Mouse (Mus musculus): ENCODE data around the gene Il17ra. TPM values are rescaled to one million over a fixed set of nuclear protein-coding genes. Genes with fewer than 3 reads are reported as not detected.

Il17ra gene
- polyA plus RNA-seq, 1 experiment from 2014 or later: 3.5 TPM

DNA sequence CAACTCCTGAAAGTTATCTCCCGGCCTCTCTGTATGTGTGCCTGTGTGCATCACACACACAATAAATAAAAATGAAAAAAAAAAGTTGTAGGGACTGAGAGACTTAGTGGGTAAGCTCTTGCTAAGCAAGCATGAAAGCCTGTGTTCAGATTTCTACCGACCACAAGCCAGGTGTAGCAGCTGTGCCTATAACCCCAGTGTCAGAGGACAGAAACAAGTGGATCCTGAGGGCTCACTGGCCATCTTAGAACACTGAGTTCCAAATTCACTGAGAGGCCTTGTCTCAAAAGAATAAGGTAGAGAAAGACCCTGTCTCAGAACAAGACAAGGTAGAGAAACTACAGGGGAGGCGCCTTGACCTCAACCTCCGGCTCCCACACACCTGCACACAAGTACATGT lies 5.2 kb downstream of the Il17ra start:
- DNase-seq (ENCODE audit: low spot score) (no peak), ATAC-seq (ENCODE audit: low FRiP score, low TSS enrichment) (no peak)
- Histone ChIP-seq H3K27ac (replicated peaks) (no peak overlapping the region), H3K4me2 (replicated peaks; ENCODE audit: low read depth) (no peak overlapping the region), H3K36me3 (ENCODE audit: control insufficient read depth, insufficient read depth, low read length) (no peaks in the 10 kb centered on the region), H3K4me1 (replicated peaks; ENCODE audit: control insufficient read depth, insufficient read depth) (no peaks in the 10 kb centered on the region), H3K27me3 (ENCODE audit: control insufficient read depth, insufficient read depth, low read length) (peaks cover 2% of the 10 kb centered on the region; the same call in 1 of the 2 replicates), H3K9ac (ENCODE audit: low read length) (no peak overlapping the region), H3K4me3 (ENCODE audit: low read depth, low read length) (no peak overlapping the region), H3K9me3 (ENCODE audit: control insufficient read depth, low read length) (no peaks in the 10 kb centered on the region)
- no peak for TF ChIP-seq EP300 (optimal IDR thresholded peaks at IDR 0.05)
- TF ChIP-seq CTCF (IDR thresholded peaks at IDR 0.05; ENCODE audit: low read depth): no peak
- WGBS: 88% methylated on average over 4 of the region's 4 CpGs

DNA sequence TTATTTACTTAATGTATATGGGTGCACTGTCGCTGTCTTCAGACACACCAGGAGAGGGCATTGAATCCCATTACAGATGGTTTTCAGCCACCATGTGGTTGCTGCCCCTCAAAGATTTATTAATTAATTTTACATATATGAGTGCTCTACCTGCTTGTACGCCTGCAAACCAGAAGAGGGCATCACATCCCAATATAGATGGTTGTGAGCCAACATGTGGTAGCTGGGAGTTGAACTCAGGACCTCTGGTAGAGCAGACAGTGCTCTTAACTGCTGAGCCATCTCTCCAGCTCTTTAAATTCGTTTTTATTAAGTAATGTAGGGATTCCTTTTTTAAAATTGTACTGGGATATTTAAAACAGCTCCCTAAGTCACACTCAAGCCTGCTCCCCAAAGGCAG lies 6.2 kb downstream of the Il17ra start:
- TF ChIP-seq EP300 (optimal IDR thresholded peaks at IDR 0.05): no peak
- TF ChIP-seq CTCF (IDR thresholded peaks at IDR 0.05; ENCODE audit: low read depth): peak; percentile 36

DNA sequence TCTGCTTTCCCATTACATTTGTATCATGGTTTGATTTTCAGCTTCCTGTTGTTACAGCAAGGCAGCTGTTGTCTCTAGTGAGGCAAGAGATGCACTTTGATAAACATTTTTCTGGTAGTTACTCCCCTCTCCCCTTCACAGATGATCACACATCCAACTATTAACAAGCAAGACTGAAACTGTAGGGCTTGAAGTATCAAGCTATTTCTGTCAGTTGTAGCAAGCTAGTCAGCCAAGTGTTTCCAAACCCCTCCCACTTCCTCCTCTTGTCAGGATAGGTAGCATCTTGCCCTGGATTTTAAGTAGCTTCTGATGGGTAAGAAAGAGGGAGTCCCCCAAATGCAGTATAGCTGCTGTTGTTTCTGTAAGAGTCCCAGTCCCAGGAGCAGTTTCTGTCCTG lies 6.7 kb downstream of the Il17ra start:
- Histone ChIP-seq H3K4me2 (replicated peaks; ENCODE audit: low read depth) (no peak overlapping the region), H3K9me3 (ENCODE audit: control insufficient read depth, low read length) (no peaks in the 10 kb centered on the region), H3K4me3 (ENCODE audit: low read depth, low read length) (no peak overlapping the region), H3K36me3 (ENCODE audit: control insufficient read depth, insufficient read depth, low read length) (no peaks in the 10 kb centered on the region), H3K4me1 (replicated peaks; ENCODE audit: control insufficient read depth, insufficient read depth) (no peaks in the 10 kb centered on the region), H3K27ac (replicated peaks) (no peak overlapping the region), H3K27me3 (ENCODE audit: control insufficient read depth, insufficient read depth, low read length) (no peaks in the 10 kb centered on the region), H3K9ac (ENCODE audit: low read length) (no peak overlapping the region)
- no peak for TF ChIP-seq EP300 (optimal IDR thresholded peaks at IDR 0.05)
- no peak for TF ChIP-seq CTCF (IDR thresholded peaks at IDR 0.05; ENCODE audit: low read depth)
- no peak for DNase-seq (ENCODE audit: low spot score)
- no peak for ATAC-seq (ENCODE audit: low FRiP score, low TSS enrichment)

More for the DNA sequence above, 6.2 kb downstream of the Il17ra start:
- H3K9me3 ChIP-seq (ENCODE audit: control insufficient read depth, low read length): no peaks in the 10 kb centered on the region
- no peaks in the 10 kb centered on the region for H3K27me3 ChIP-seq (ENCODE audit: control insufficient read depth, insufficient read depth, low read length)
- no peak for DNase-seq (ENCODE audit: low spot score)
- H3K4me3 ChIP-seq (ENCODE audit: low read depth, low read length): no peak overlapping the region
- WGBS: 69% methylated on average over 3 of the region's 3 CpGs
- no peak overlapping the region for H3K27ac ChIP-seq (replicated peaks)
- no peak overlapping the region for H3K9ac ChIP-seq (ENCODE audit: low read length)
- H3K36me3 ChIP-seq (ENCODE audit: control insufficient read depth, insufficient read depth, low read length): no peaks in the 10 kb centered on the region
- no peak overlapping the region for H3K4me2 ChIP-seq (replicated peaks; ENCODE audit: low read depth)
- no peaks in the 10 kb centered on the region for H3K4me1 ChIP-seq (replicated peaks; ENCODE audit: control insufficient read depth, insufficient read depth)
- no peak for ATAC-seq (ENCODE audit: low FRiP score, low TSS enrichment)

DNA sequence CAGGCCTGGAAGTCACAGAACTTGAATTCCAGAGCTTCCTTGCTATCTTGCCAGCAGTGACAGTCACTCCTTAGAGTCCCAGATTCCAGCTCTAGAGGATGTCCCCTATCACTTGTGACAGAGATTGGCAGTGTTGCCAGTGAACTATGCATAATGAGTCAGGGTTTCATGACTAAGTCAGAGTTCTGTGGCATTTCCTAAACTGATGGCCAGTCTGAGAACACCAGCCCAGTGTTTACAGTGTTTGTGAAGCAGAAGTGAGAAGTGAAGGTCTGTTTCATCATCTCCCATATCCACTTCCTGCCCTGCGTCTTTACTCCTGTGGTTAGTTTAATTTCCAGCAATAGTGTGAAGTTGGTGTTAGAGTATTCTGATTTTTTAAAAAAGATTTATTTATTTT lies 7.6 kb downstream of the Il17ra start:
- DNase-seq (ENCODE audit: low spot score): no peak

DNA sequence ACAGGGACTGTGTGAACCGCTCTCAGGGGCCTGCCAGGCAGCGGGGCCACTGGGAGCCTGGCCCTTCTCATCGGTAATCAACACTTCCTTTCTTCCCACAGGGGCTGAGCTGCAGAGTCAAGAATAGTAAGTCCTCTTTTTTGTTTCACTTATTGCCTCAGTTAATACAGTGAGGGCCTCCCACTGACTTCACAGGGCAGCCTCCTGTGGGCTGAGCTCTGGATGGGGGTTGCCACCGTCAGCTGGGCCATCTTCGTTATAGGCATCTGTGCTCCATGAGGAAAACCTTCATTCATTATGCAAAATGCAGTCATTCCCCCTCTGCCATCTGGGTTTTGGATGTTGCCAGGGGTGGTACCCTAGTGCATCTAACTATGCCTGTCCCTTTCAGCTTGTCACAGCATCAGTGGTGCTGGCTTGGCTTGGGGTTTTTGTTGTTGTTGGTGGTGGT lies 9.0 kb downstream of the Il17ra start:
- Histone ChIP-seq H3K27ac (replicated peaks) (no peak overlapping the region), H3K36me3 (ENCODE audit: control insufficient read depth, insufficient read depth, low read length) (no peaks in the 10 kb centered on the region; the same call in 1 of the 2 replicates), H3K4me1 (replicated peaks; ENCODE audit: control insufficient read depth, insufficient read depth) (no peaks in the 10 kb centered on the region), H3K27me3 (ENCODE audit: control insufficient read depth, insufficient read depth, low read length) (no peaks in the 10 kb centered on the region), H3K4me2 (replicated peaks; ENCODE audit: low read depth) (no peak overlapping the region), H3K4me3 (ENCODE audit: low read depth, low read length) (no peak overlapping the region), H3K9ac (ENCODE audit: low read length) (no peak overlapping the region), H3K9me3 (ENCODE audit: control insufficient read depth, low read length) (no peaks in the 10 kb centered on the region)
- WGBS: 32% methylated on average over 5 of the region's 5 CpGs
- DNase-seq (ENCODE audit: low spot score) (no peak), ATAC-seq (ENCODE audit: low FRiP score, low TSS enrichment) (no peak)
- TF ChIP-seq EP300 (optimal IDR thresholded peaks at IDR 0.05) (no peak), CTCF (IDR thresholded peaks at IDR 0.05; ENCODE audit: low read depth) (no peak)

More for the DNA sequence above, 7.6 kb downstream of the Il17ra start:
- no peak overlapping the region for H3K4me3 ChIP-seq (ENCODE audit: low read depth, low read length)
- TF ChIP-seq EP300 (optimal IDR thresholded peaks at IDR 0.05) (no peak), CTCF (IDR thresholded peaks at IDR 0.05; ENCODE audit: low read depth) (no peak)
- H3K36me3 ChIP-seq (ENCODE audit: control insufficient read depth, insufficient read depth, low read length): no peaks in the 10 kb centered on the region
- H3K9ac ChIP-seq (ENCODE audit: low read length): no peak overlapping the region
- no peaks in the 10 kb centered on the region for H3K9me3 ChIP-seq (ENCODE audit: control insufficient read depth, low read length)
- 62% methylated on average over 1 of the region's 1 CpGs for whole genome bisulfite sequencing
- H3K4me2 ChIP-seq (replicated peaks; ENCODE audit: low read depth): no peak overlapping the region
- H3K27ac ChIP-seq (replicated peaks): no peak overlapping the region
- H3K27me3 ChIP-seq (ENCODE audit: control insufficient read depth, insufficient read depth, low read length): no peaks in the 10 kb centered on the region
- no peaks in the 10 kb centered on the region for H3K4me1 ChIP-seq (replicated peaks; ENCODE audit: control insufficient read depth, insufficient read depth)
- 0 out of 2 replicates have a peak, but pooled peaks have one; percentile 13 for ATAC-seq (ENCODE audit: low FRiP score, low TSS enrichment)

DNA sequence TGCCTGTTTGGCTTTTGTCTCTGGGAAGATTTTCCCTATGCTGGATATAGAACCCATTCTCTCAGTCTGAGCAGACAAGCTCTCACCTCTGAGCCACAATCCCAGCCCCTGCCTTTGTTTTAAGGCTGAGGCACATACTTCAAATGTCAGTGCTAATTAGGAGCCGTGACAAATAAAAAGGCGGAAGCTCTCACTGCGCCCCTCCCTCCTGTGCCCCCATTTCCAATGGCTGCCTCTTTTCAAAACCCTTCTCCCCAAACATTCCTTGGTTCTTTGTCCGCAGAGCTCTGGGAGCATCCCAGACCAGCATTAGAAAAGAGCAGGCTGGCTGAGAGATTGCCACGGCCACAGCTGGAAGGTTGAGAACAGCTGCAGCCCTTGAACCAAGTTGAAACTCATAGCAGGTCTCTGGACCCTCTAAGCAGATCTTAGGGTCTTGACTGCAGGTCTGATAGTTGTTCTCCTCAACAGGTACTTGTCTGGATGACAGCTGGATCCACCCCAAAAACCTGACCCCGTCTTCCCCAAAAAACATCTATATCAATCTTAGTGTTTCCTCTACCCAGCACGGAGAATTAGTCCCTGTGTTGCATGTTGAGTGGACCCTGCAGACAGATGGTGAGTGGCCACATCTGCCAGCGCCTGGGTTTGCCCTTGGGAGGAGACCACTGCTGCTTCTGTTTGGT lies 9.6 kb downstream of the Il17ra start:
- no peaks in the 10 kb centered on the region for H3K9me3 ChIP-seq (ENCODE audit: control insufficient read depth, low read length)
- H3K4me3 ChIP-seq (ENCODE audit: low read depth, low read length): no peak overlapping the region
- H3K27ac ChIP-seq (replicated peaks): no peak overlapping the region
- H3K27me3 ChIP-seq (ENCODE audit: control insufficient read depth, insufficient read depth, low read length): no peaks in the 10 kb centered on the region
- no peak overlapping the region for H3K9ac ChIP-seq (ENCODE audit: low read length)
- H3K4me2 ChIP-seq (replicated peaks; ENCODE audit: low read depth): no peak overlapping the region
- DNase-seq (ENCODE audit: low spot score): no peak
- WGBS: 46% methylated on average over 8 of the region's 8 CpGs
- H3K36me3 ChIP-seq (ENCODE audit: control insufficient read depth, insufficient read depth, low read length): no peaks in the 10 kb centered on the region; the same call in 1 of the 2 replicates
- no peak for ATAC-seq (ENCODE audit: low FRiP score, low TSS enrichment)
- TF ChIP-seq CTCF (IDR thresholded peaks at IDR 0.05; ENCODE audit: low read depth) (no peak), EP300 (optimal IDR thresholded peaks at IDR 0.05) (no peak)
- H3K4me1 ChIP-seq (replicated peaks; ENCODE audit: control insufficient read depth, insufficient read depth): no peaks in the 10 kb centered on the region
